Mouse (Mus musculus): ENCODE results near the gene Kremen2.

DNA sequence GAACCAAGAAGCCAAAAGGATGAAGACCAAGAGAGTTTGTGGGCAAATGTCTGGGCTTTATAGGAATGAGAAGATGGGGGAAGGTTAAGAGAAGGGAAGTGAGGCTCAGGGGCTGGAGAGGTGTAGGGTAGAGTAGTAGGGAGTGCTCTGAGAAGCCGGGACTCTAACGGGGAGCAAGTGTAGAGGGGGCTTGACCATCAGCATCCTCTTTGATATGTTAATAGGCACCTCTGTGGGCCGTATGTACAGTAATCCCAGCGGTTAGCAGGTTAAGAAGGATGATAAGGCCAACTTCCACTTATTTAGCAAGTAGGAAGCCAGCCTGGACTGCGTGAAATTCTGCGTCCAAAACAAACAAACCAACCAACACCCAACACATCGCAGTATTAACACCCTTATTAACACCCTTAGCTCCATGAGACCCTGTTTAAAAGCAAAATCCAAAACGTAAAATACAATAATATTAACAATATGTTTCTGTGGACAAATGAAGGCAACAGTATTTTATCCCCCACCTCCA lies 44.2 kb upstream of the Kremen2 start:
- TF ChIP-seq TAL1 (IDR thresholded peaks at IDR 0.05; ENCODE audit: low read length) (no peak), GATA1 (IDR thresholded peaks at IDR 0.05; ENCODE audit: low read length) (no peak)
